Mouse (Mus musculus): ENCODE results near the gene Fsd1l. TPM values are rescaled to one million over a fixed set of nuclear protein-coding genes. Genes with fewer than 3 reads are reported as not detected.

Gene Fsd1l
- polyA plus RNA-seq, 1 experiment from 2014 or later: 9.6 TPM

Other genes starting within 250 kb of the Fsd1l start
- gene Slc44a1, start 191.1 kb upstream of the Fsd1l start, polyA plus RNA-seq (2015; fragmentation: Nextera tagmentation; extraction: Ambion mirVana): 38.0 and 38.1 TPM in 2 replicates
- gene Fktn, start 82.5 kb downstream of the Fsd1l start, polyA plus RNA-seq (2015; fragmentation: Nextera tagmentation; extraction: Ambion mirVana): 19.1 and 19.2 TPM in 2 replicates
- 0.14 TPM in 2 replicates for gene Tal2, start 148.2 kb downstream of the Fsd1l start, polyA plus RNA-seq (2015; fragmentation: Nextera tagmentation; extraction: Ambion mirVana)
- gene Tmem38b, start 194.6 kb downstream of the Fsd1l start, polyA plus RNA-seq (2015; fragmentation: Nextera tagmentation; extraction: Ambion mirVana): 7.1 and 8.0 TPM in 2 replicates